Mouse (Mus musculus): Measurements from ENCODE around the gene Usf3. TPM values are rescaled to one million over a fixed set of nuclear protein-coding genes. Genes with fewer than 3 reads are reported as not detected.

Gene Usf3
- polyA plus RNA-seq, 1 experiment: 7.7 TPM

GRCm38 (mm10) chr16:44216417-44216816, 43.4 kb downstream of the Usf3 start:
- WGBS: 97% methylated on average over 7 of the region's 7 CpGs
- peaks cover 13% of the 10 kb centered on the region; the same call in 1 of the 2 replicates for H3K4me1 ChIP-seq (ENCODE audit: control insufficient read depth, insufficient read depth, insufficient read length)
- no peak overlapping the region for H3K4me3 ChIP-seq (ENCODE audit: extremely low read depth, insufficient read depth, insufficient read length)
- H3K27ac ChIP-seq (ENCODE audit: insufficient read depth, low read length): peak overlapping the region; percentile 28
- DNase-seq (ENCODE audit: low read depth in 1 of 2, low spot score in 2 of 2): no peak
- H3K36me3 ChIP-seq (ENCODE audit: control insufficient read depth, insufficient read depth, low read length): peaks cover 12% of the 10 kb centered on the region; the same call in 1 of the 2 replicates
- no peaks in the 10 kb centered on the region for H3K27me3 ChIP-seq (ENCODE audit: control insufficient read depth, insufficient read depth, low read length)
- no peak for TF ChIP-seq CTCF (IDR thresholded peaks at IDR 0.05; ENCODE audit: extremely low read depth, insufficient read depth, insufficient read length, insufficient replicate concordance)
- TF ChIP-seq POLR2A (IDR thresholded peaks at IDR 0.05; ENCODE audit: low read depth, low read length): no peak

GRCm38 (mm10) chr16:44221463-44221862, 48.4 kb downstream of the Usf3 start:
- Histone ChIP-seq H3K4me3 (ENCODE audit: extremely low read depth, insufficient read depth, insufficient read length) (no peak overlapping the region), H3K27me3 (ENCODE audit: control insufficient read depth, insufficient read depth, low read length) (no peaks in the 10 kb centered on the region), H3K27ac (ENCODE audit: insufficient read depth, low read length) (no peak overlapping the region), H3K4me1 (ENCODE audit: control insufficient read depth, insufficient read depth, insufficient read length) (peaks cover 7% of the 10 kb centered on the region; the same call in 1 of the 2 replicates), H3K36me3 (ENCODE audit: control insufficient read depth, insufficient read depth, low read length) (peaks cover 3% of the 10 kb centered on the region; the same call in 1 of the 2 replicates)
- TF ChIP-seq CTCF (IDR thresholded peaks at IDR 0.05; ENCODE audit: extremely low read depth, insufficient read depth, insufficient read length, insufficient replicate concordance) (no peak), POLR2A (IDR thresholded peaks at IDR 0.05; ENCODE audit: low read depth, low read length) (no peak)
- WGBS: 88% methylated on average over 6 of the region's 6 CpGs
- no peak for DNase-seq (ENCODE audit: low read depth in 1 of 2, low spot score in 2 of 2)

- no peak overlapping the region for H3K27ac ChIP-seq (ENCODE audit: insufficient read depth, low read length)
- H3K27me3 ChIP-seq (ENCODE audit: control insufficient read depth, insufficient read depth, low read length): no peaks in the 10 kb centered on the region
- no peak for DNase-seq (ENCODE audit: low read depth in 1 of 2, low spot score in 2 of 2)
- H3K36me3 ChIP-seq (ENCODE audit: control insufficient read depth, insufficient read depth, low read length): no peaks in the 10 kb centered on the region
- WGBS: 91% methylated on average over 13 of the region's 13 CpGs
- no peak for TF ChIP-seq CTCF (IDR thresholded peaks at IDR 0.05; ENCODE audit: extremely low read depth, insufficient read depth, insufficient read length, insufficient replicate concordance)
- no peak for TF ChIP-seq POLR2A (IDR thresholded peaks at IDR 0.05; ENCODE audit: low read depth, low read length)
- no peak overlapping the region for H3K4me3 ChIP-seq (ENCODE audit: extremely low read depth, insufficient read depth, insufficient read length)
- no peaks in the 10 kb centered on the region for H3K4me1 ChIP-seq (ENCODE audit: control insufficient read depth, insufficient read depth, insufficient read length)
These were observed 53.8 kb downstream of the Usf3 start for GRCm38 (mm10) chr16:44226706-44227291.

GRCm38 (mm10) chr16:44233019-44233418, 60.0 kb downstream of the Usf3 start:
- no peak for DNase-seq (ENCODE audit: low read depth in 1 of 2, low spot score in 2 of 2)
- H3K4me1 ChIP-seq (ENCODE audit: control insufficient read depth, insufficient read depth, insufficient read length): no peaks in the 10 kb centered on the region
- no peak overlapping the region for H3K27ac ChIP-seq (ENCODE audit: insufficient read depth, low read length)
- H3K27me3 ChIP-seq (ENCODE audit: control insufficient read depth, insufficient read depth, low read length): no peaks in the 10 kb centered on the region
- H3K4me3 ChIP-seq (ENCODE audit: extremely low read depth, insufficient read depth, insufficient read length): no peak overlapping the region
- H3K36me3 ChIP-seq (ENCODE audit: control insufficient read depth, insufficient read depth, low read length): no peaks in the 10 kb centered on the region
- 90% methylated on average over 7 of the region's 7 CpGs for WGBS
- no peak for TF ChIP-seq CTCF (IDR thresholded peaks at IDR 0.05; ENCODE audit: extremely low read depth, insufficient read depth, insufficient read length, insufficient replicate concordance)
- TF ChIP-seq POLR2A (IDR thresholded peaks at IDR 0.05; ENCODE audit: low read depth, low read length): no peak

GRCm38 (mm10) chr16:44237836-44238235, 64.8 kb downstream of the Usf3 start:
- H3K27me3 ChIP-seq (ENCODE audit: control insufficient read depth, insufficient read depth, low read length): no peaks in the 10 kb centered on the region
- no peaks in the 10 kb centered on the region for H3K36me3 ChIP-seq (ENCODE audit: control insufficient read depth, insufficient read depth, low read length)
- H3K4me3 ChIP-seq (ENCODE audit: extremely low read depth, insufficient read depth, insufficient read length): no peak overlapping the region
- H3K27ac ChIP-seq (ENCODE audit: insufficient read depth, low read length): no peak overlapping the region
- no peaks in the 10 kb centered on the region for H3K4me1 ChIP-seq (ENCODE audit: control insufficient read depth, insufficient read depth, insufficient read length)
- no peak for DNase-seq (ENCODE audit: low read depth in 1 of 2, low spot score in 2 of 2)
- TF ChIP-seq CTCF (IDR thresholded peaks at IDR 0.05; ENCODE audit: extremely low read depth, insufficient read depth, insufficient read length, insufficient replicate concordance): no peak
- TF ChIP-seq POLR2A (IDR thresholded peaks at IDR 0.05; ENCODE audit: low read depth, low read length): no peak
- WGBS: 94% methylated on average over 3 of the region's 3 CpGs

GRCm38 (mm10) chr16:44238835-44239263, 65.8 kb downstream of the Usf3 start:
- Histone ChIP-seq H3K4me3 (ENCODE audit: extremely low read depth, insufficient read depth, insufficient read length) (no peak overlapping the region), H3K4me1 (ENCODE audit: control insufficient read depth, insufficient read depth, insufficient read length) (no peaks in the 10 kb centered on the region), H3K27me3 (ENCODE audit: control insufficient read depth, insufficient read depth, low read length) (no peaks in the 10 kb centered on the region), H3K27ac (ENCODE audit: insufficient read depth, low read length) (no peak overlapping the region), H3K36me3 (ENCODE audit: control insufficient read depth, insufficient read depth, low read length) (no peaks in the 10 kb centered on the region)
- DNase-seq (ENCODE audit: low read depth in 1 of 2, low spot score in 2 of 2): no peak
- TF ChIP-seq POLR2A (IDR thresholded peaks at IDR 0.05; ENCODE audit: low read depth, low read length): no peak
- 83% methylated on average over 10 of the region's 10 CpGs for WGBS

GRCm38 (mm10) chr16:44240406-44240805, 67.4 kb downstream of the Usf3 start:
- H3K4me1 ChIP-seq (ENCODE audit: control insufficient read depth, insufficient read depth, insufficient read length): no peaks in the 10 kb centered on the region
- no peaks in the 10 kb centered on the region for H3K27me3 ChIP-seq (ENCODE audit: control insufficient read depth, insufficient read depth, low read length)
- H3K36me3 ChIP-seq (ENCODE audit: control insufficient read depth, insufficient read depth, low read length): no peaks in the 10 kb centered on the region
- no peak overlapping the region for H3K4me3 ChIP-seq (ENCODE audit: extremely low read depth, insufficient read depth, insufficient read length)
- no peak overlapping the region for H3K27ac ChIP-seq (ENCODE audit: insufficient read depth, low read length)
- 75% methylated on average over 8 of the region's 8 CpGs for WGBS
- TF ChIP-seq POLR2A (IDR thresholded peaks at IDR 0.05; ENCODE audit: low read depth, low read length) (no peak), CTCF (IDR thresholded peaks at IDR 0.05; ENCODE audit: extremely low read depth, insufficient read depth, insufficient read length, insufficient replicate concordance) (no peak)
- no peak for DNase-seq (ENCODE audit: low read depth in 1 of 2, low spot score in 2 of 2)
